Mouse (Mus musculus) heart, postnatal 25 days (tissue): Measurements from ENCODE around the gene Shf. TPM values are rescaled to one million over a fixed set of nuclear protein-coding genes. Genes with fewer than 3 reads are reported as not detected.
A peak's percentile ranks its signal among the peaks of the same experiment; 100 is the strongest.
"Not testable (repeated sequence)": the region's sequence is repeated elsewhere in the genome, so short reads cannot be mapped to it uniquely, and the experiment has no call there.

Source experiments
- DNase-seq: peaks from one replicate; pipeline ENCODE4 v3.0.0; 2022; ENCODE audit warnings: low spot score
- intact Hi-C: fragments of 180-260 bp; cut with DNase I; formaldehyde crosslinking; loops from one replicate; pipeline ENCODE4 v1.15.1; 2025
- total RNA-seq, 2 experiments: library from RNA; stranded (reverse); gene quantifications; 2 replicates each; pipeline ENCODE4 v1.2.3; 2021

Shf gene
- 1 to 10 TPM; 3.7 to 6.6 TPM for total RNA-seq

DNA sequence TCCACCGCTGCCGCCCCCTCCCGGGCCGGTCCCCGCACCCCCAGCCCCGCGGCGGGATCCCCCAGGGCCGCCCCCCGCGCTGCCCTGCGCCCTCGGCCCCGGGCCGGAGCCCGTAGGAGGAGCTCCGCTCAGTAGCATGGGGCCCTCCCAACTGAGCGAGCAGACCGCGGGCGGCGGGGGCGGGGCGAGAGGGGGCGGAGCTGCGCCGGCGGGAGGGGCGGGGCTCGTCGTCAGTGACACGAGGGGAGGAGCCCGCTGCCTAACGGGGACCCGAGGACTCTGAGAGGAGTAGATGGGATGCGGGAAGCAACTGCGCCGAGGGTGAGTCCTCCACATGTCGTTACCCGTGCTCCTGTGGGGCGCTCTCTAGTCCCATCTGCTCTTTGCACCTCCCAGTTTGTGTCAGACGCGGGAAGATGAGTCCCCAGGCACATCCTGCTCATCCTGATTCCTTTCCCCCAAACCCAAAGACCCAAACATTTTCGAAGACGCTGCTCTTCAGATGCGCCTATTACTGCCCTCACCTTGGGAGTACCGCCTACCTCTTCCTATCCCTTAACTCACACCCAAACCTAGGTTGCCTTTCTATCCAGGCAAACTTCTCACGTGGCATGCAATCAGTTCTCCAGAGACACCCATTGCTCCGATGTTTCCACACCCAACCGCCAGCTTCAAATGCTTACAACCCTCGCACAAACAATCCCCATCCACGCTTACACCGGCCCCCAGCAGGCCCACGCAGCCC is at the start of gene Shf:
TSS of gene Shf (minus strand) at position 168 of the 745 bp plus-strand sequence.
- peak; percentile 78 for DNase-seq
- intact Hi-C loops = loop anchor here (2.0 to 10.0 kb wide), 2 partner anchors 20 to 174 kb away; no protein-coding TSS in a partner anchor

DNA sequence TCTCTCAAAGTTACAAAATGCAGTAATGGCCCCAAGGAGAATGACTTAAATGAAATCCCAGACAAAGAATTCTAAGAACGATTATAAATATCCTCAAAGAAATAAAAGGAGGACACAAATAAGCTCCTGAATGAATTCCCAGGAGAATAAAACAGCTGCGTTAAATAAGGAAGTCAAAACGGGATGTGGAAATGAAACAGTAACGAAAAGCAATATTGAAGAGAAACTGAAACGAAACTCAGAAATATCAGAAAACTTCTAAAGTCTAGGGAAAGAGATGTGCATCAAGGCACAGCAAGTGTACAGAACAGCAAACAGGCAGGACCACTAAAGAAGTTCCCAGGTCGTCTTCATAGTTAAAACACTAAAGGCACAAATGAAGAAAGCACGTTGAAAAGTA is 40.0 kb upstream of the Shf start:
- intact Hi-C loops = no loop called here
- no peak for DNase-seq

DNA sequence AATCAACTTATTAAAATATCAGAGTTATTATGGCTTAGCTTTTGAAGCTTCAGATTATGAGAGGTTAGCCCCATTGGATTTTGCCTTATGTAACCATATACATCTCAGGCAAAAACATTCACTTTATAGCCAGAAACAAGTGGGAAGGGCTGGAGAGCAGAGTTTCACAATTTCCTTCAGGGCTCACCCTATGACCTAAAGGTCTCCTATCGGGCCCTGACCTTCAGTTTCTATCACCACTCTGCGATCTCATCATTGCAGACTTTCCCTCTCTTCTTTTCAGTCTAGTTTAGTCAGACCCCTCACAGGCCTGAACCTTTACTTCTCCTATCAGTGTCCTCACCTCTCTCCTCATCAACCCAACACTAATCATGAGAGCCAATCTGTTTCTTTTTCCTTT is 38.6 kb upstream of the Shf start:
- DNase-seq = no peak
- intact Hi-C loops = no loop called here

DNA sequence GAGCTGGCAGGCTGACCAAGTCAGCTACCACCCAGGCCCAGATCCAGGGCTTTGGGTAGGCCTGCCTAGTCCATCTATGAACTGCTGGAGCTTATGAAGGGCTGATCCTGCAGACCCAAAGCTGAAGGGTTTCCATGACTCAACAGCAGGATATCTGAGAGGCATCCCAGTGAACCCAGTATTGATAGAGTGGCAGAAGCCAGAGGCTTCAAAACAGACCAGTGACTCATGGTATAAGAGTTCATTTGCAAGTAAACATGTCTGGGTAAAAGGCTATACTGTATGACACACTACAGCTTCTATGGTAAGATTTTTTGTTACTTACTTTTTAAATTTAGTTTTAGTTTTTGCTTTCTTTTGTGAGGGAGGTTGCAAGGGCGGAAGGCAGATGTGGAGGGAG is 27.2 kb upstream of the Shf start:
- intact Hi-C loops = no loop called here

DNA sequence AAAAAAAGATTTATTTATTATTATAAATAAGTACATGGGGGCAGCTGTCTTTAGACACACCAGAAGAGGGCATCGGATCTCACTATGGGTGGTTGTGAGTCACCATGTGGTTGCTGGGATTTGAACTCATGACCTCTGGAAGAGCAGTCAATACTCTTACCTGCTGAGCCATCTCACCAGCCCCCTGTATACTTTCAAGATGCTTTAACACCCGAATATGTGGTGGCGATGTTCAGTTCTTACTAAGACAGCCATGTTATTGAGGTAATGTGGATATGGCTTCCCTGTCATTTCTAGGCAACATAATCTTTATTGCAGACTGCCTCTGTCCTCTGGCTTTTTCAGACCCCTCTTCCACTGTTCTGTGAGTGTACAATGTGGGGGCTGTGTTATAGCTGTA is 18.2 kb upstream of the Shf start:
- intact Hi-C loops, DNase-seq: not testable (repeated sequence)

More for the DNA sequence above, 27.2 kb upstream of the Shf start:
- DNase-seq = no peak

DNA sequence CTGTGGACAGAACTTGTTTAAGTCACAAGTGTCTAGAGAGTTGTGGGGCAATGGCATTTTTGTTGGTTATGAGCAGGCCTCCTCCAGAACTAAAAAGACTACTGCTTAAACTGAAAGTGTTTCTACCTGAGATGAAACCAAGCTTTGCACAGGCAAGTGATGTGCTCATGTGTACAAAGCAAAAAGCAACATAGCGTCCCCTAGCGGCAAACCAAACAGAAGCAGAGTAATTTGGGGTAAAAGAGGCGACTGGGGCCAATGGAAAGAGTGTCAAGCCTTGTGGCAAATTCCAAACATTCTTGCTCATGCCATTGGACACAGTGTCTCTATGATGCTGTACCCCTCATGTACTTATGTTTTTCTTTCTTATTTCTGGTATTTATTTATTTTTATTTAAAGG is 16.1 kb upstream of the Shf start:
- no peak for DNase-seq
- intact Hi-C loops = no loop called here

DNA sequence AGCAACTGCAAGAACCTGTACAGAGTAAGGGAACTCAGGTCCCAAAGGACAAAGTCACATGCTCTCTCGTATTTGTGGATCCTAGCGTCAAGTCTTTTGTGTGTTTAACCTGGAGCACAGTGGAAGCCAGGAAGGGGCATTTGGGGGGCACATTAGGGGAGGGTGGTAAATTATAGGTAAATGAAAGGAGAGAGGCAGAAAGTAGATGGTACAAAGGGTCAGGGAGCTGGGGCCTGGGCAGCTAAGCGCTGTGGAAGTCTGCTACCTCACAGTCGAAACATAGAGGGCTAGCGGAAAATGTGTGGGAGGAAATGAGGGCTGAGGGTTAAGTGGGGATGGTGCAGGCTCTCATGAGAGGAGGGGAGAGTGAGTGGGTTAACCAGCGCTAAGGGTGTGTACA is 13.2 kb upstream of the Shf start:
- no peak for DNase-seq
- intact Hi-C loops = no loop called here

DNA sequence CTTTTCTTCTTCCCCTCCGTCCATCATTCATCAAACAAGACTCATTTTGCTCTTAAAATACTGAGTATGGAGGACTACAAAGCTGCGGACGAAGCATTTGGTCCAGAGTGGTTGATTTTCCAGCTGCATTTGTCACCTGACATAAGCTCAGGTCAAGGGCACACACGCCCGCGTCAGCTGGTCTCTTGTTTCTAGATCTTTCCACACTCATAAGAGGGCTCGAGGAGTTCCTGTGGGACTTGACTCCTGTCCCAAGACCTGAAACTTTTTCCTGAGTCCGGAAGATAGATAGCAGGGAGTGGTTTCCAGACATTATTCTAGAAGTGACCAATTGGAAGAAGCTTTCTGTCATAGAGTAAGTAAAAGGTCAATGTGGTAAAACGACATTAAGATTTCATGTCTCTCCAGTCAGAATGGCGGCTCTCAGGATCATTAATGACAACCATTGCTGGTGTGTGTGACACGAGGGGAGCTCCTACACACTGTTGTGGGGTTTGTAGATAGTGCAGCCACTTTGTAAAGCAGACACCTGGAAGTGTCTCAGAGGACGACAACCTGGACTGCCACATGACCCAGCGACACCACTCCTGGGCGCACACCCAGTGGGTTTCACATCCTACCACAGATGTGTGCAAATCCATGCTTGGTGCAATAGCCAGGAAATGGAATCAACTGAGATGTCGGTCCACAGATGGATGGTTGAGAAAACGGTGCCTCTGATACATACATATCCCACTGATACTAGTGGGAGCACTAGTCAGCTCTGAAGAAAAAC is 12.6 kb upstream of the Shf start:
- intact Hi-C loops = loop anchor here (2.0 kb wide), 1 partner anchor 177 kb away; no protein-coding TSS in a partner anchor

DNA sequence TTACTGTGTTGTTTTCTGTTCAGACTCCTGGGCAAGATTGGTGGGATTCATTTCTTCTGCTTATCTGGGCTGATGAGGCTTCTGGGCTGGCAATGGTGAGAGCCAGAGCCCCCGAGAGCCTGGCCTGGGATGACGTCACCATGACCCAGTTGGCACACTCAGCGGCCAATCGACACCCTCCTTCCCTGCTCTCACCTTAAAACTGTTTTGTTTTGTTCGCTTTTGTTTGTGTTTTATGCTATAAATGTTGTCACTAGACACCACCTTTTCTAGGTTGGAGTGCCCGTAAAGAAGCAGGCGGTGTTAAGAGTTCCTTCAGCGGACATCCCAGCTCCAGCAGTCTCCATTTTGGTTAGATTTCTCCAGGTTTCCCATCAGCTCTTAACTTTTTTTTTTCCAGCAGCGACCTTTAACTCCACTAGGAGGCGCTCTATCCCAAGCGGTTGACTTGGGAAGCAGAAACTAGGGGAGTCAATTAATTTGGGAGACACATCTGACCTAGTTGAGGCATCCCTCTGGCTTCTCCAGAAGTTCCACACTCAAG is 11.9 kb upstream of the Shf start:
- intact Hi-C loops = loop anchor here (2.0 kb wide), 1 partner anchor 178 kb away; no protein-coding TSS in a partner anchor
- peak; percentile 31 for DNase-seq

More for the DNA sequence above, 12.6 kb upstream of the Shf start:
- peak; percentile 58 for DNase-seq

DNA sequence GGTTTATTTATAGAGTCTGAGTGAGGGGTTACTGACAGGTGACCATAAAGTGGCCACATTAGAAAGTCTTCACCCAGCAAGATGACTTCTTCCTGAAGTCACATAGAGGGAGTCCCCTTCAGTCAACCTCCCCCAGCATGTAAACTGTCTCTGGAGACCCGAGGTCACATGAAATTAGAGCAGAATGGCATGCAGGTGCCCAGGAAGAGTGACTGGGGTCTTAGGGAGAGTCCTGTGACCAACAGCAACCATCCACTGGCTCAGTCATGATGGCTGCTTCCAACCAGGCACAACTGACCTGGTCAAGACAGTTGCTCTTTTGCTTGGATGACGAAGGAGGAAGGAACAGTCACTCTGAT is 10.3 kb upstream of the Shf start:
- intact Hi-C loops = loop anchor here (2.0 to 10.0 kb wide), 4 partner anchors 88 to 1033 kb away; partner anchors contain the start of genes Ell3 and Serf2
- no peak for DNase-seq

DNA sequence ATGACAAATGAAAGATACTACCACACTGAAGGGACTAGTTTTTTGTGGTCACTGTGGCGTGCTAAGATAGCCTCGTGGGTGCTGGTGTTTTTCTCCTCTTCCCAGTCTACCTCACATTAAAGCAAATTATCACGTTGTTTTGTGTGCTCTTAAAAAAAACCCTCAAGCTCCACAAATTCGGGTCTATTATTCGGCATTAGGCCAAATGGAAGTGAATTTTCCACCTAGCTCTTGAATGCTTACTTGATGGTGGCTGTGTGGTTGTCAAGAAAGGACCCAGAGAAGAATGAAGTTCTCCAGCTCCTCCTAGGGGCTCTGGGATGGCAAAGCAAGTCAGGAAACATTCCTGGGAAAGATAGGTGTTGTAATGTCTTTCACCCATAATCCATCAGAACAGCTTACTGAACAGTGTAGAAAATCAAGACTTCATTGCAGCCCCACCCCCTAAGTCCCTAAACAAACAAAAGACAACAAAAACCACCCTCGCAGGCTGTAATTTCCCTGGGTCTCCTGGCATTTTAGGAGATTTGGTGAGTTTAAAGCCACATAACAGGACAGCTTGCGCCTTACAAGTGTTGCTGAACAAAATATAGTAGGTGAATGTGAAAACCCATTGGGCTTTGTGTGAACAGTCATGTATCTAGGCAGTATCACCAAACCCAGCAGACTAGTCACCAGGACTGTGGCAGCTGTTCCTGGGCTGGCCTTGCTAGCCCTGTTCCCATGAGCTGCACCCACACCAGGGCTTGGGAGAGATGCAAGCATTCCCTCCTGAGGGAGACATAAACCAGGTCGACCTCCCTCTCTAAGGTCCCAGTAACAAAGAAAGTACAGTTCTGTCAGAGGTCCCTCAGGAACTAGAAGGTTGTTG is 9.7 kb upstream of the Shf start:
- intact Hi-C loops = loop anchor here (2.0 to 10.0 kb wide), 4 partner anchors 88 to 1034 kb away; partner anchors contain the start of genes Ell3 and Serf2
- no peak for DNase-seq

DNA sequence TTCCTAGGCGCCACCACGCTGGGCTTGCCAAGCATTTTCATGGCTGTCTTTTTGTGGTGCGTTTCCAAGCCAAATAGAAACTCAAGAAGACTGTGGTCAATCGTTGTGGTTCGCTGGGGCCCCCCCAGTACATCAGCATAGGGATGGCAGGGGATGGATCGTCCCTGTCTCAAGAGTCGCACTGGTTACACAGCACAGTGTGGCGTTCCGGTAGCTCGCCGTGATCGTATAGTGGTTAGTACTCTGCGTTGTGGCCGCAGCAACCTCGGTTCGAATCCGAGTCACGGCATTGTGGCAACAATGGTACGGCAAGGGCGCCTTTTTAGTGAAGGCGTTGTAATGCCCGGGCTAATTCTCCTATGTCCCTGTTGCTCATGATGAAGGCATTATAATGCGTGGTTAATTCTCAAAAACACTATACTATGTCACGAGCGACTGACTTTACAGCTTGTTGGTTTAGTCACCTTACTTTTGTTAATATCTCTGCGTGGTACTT is 8.8 kb upstream of the Shf start:
- intact Hi-C loops = loop anchor here (2.0 to 10.0 kb wide), 4 partner anchors 89 to 1035 kb away; partner anchors contain the start of genes Ell3 and Serf2
- peak; percentile 60 for DNase-seq

DNA sequence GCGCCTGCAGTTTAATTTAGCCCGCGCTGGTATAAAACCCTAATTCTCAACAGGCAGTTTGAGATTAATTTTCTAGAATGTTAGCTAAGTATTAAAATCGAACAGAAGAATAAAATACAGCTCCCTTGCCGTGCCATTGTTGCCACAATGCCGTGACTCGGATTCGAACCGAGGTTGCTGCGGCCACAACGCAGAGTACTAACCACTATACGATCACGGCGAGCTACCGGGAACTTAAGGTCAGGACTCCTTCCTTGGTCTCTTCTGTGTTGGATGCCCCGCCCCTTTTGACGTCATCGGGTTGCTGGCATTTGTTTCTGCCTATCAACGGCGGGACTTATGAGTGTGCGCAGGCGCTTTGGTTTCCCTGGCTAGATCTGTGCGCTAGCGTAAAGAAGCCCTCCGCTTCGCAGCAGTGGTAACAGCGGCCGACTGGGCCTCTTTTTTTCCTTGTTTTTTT is 8.3 kb upstream of the Shf start:
- intact Hi-C loops = loop anchor here (5.0 to 10.0 kb wide), 3 partner anchors 248 to 1035 kb away; partner anchors contain the start of genes Ell3 and Serf2
- peak; percentile 94 for DNase-seq

DNA sequence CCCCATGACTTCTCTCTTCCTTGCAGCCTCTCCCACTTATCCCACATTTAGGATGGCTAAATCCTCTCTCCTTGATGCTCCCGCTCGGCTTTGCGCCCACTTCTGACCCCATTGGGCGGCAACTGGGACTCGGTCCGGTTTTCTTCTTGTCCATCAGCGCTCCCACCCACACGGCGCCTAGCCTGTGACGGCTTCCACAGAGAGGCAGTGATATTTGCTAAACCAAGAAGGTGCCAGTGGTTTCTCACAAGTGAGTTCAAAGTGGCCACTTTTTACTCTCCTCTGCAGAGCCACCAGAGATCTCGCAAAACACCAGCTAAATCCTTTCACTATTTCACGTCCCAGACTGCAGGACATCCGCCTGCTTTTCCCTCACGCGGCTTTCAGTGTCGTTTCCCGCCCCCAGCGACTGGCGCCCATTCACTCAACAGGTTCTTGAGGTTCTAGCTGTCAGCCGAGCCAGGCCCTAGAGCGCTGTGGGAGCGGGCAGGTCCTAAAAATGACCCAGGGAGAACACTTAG is 7.1 kb upstream of the Shf start:
- DNase-seq = no peak
- intact Hi-C loops = loop anchor here (5.0 to 10.0 kb wide), 3 partner anchors 249 to 1036 kb away; partner anchors contain the start of genes Ell3 and Serf2

DNA sequence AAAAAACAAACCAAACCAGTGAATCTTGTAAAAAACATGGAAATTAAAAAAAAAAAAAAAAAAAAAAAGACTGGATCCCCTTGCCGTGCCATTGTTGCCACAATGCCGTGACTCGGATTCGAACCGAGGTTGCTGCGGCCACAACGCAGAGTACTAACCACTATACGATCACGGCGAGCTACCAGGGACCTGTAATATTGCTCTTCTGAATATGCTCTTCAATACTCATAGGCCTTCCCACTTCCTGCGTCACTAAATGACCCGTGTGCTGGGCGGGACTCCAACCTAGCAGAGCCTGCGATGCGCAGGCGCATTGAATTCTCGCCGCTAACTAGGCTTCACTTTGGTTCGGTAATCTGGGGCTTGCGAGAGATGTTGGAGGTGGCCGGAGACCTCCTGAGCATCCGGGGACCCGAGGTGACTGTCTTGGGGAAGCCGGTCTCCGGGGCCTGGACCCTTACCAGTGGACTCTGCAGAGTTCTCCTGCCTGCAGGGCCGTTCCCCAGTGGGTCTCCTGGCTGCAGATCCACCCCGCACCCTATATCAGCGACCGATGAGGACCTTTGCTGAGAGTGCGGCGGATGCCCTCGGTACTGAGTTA is 6.5 kb upstream of the Shf start:
- intact Hi-C loops = loop anchor here (5.0 to 10.0 kb wide), 3 partner anchors 249 to 1037 kb away; partner anchors contain the start of genes Ell3 and Serf2
- peak; percentile 91 for DNase-seq

DNA sequence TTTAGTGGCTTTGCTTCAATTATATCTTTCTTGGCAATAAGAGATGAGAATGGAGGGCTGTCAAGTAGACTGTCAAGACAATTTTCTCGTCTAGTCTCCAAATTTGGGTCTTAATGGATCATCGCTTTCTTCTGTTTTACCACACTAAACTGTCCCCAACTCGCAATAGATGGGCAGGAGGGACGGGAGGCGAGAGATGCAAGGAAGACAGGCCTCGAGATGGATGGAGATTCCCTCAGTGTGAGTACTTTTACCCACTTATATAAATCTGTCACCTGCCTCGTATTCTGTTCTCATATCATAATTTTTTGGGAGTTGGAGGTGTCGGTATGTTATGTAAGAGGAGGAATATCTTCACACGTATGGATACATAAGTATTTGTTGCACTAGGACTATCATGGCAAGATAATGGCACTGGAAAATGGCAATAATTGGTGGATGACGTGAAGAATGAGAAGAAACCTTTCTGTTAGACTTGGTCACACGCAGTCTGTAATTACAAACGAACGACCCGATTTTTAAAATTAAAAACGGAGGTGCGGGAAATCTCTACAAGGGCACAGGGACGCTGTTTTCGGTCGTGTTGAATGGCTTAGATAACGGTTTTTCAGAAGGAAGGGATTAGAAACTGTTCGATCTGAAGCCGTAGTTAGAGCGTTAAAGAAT is 5.8 kb upstream of the Shf start:
- intact Hi-C loops = loop anchor here (5.0 to 10.0 kb wide), 3 partner anchors 250 to 1038 kb away; partner anchors contain the start of genes Ell3 and Serf2

DNA sequence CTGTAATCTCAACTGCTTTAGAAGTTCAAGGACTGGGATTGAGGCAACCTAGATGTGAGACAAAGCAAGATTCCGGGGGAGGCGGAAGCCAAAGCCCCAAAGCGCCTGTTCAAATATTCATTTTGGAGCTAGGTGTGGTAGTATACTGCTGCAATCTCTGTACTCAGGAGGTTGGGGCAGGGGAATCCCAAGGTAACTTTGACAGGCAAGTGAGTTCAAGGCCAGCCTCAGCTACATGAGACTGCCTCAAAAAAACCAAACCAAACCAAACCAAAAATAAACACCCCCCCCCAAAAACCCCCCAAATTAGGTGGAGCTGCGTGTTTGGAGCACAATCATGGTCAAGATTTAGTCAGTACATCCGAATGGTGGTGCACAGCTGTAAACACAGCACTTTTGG is 5.0 kb upstream of the Shf start:
- intact Hi-C loops = loop anchor here (10.0 kb wide), 2 partner anchors 251 to 929 kb away; partner anchors contain the start of genes Ell3 and Serf2

More for the DNA sequence above, 5.8 kb upstream of the Shf start:
- DNase-seq = no peak

DNA sequence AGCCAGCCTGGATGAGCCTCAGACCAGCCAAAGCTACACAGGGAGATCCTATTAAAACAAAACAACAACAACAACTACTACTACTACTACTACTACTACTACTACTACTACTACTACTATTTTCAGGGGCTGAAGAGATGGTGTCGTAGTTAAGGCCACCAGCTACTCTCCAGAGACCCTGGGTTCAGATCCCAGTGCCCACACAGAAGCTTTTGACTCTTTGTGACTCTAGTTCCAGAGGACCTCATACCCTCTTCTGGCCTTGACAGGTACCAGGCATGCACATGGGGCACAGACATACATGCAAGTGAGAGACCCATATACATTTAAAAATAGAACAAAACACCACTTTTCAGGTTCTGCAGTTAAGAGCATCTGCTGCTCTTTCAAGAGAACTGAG is 3.6 kb upstream of the Shf start:
- intact Hi-C loops = loop anchor here (10.0 kb wide), 2 partner anchors 252 to 928 kb away; partner anchors contain the start of genes Ell3 and Serf2
- DNase-seq = no peak

More for the DNA sequence above, 5.0 kb upstream of the Shf start:
- no peak for DNase-seq
